18 mouse cellular contexts compared by ENCODE assay signal in genomic region chr8:87753636-87754035, GRCm38 (mm10).
A peak's percentile ranks its signal among the peaks of the same experiment; 100 is the strongest.
DNase-seq lines count a peak whose midpoint lies in the region; ATAC-seq and TF ChIP-seq lines count a peak whose summit lies in the region.
"Had no signal": no experiment of that assay in that cellular context is flagged by ENCODE, and none has a peak within 500 bp of the region (broad histone marks: within the 10 kb centered on the region; RNA-seq: fewer than 3 reads in every experiment).

No protein-coding gene starts in this region.

- no peaks in the 10 kb centered on the region for H3K27me3 ChIP-seq in hindbrain, embryonic 10.5 days (ENCODE audit: insufficient read depth, poor library complexity, severe bottlenecking)
- H3K27me3 ChIP-seq in hindbrain, embryonic 14.5 days (ENCODE audit: control insufficient read depth, insufficient read depth, low read length): no peaks in the 10 kb centered on the region
- H3K27me3 ChIP-seq in neural tube, embryonic 12.5 days (replicated peaks): no peaks in the 10 kb centered on the region
- no peaks in the 10 kb centered on the region for H3K27me3 ChIP-seq in limb, embryonic 12.5 days
- no peaks in the 10 kb centered on the region for H3K27me3 ChIP-seq in thymus, adult 2 months (ENCODE audit: control insufficient read depth, insufficient read depth, low read length)
- H3K27me3 ChIP-seq: embryonic facial prominence, embryonic 12.5 days; liver, embryonic 12.5 days; lung, embryonic 15.5 days had no signal

- H3K4me1 ChIP-seq in hindbrain, embryonic 10.5 days (replicated peaks): peaks cover 48% of the 10 kb centered on the region
- peaks cover 39% of the 10 kb centered on the region for H3K4me1 ChIP-seq in hindbrain, embryonic 14.5 days (replicated peaks; ENCODE audit: control insufficient read depth, insufficient read depth, low read length)
- peaks cover 43% of the 10 kb centered on the region for H3K4me1 ChIP-seq in neural tube, embryonic 12.5 days
- H3K4me1 ChIP-seq in limb, embryonic 12.5 days (replicated peaks): peaks cover 55% of the 10 kb centered on the region
- H3K4me1 ChIP-seq in thymus, adult 2 months (replicated peaks; ENCODE audit: control insufficient read depth, insufficient read depth, low read length): no peaks in the 10 kb centered on the region
- H3K4me1 ChIP-seq: liver, embryonic 12.5 days had no signal

- no peak overlapping the region for H3K4me3 ChIP-seq in hindbrain, embryonic 10.5 days
- no peak overlapping the region for H3K4me3 ChIP-seq in hindbrain, embryonic 14.5 days (replicated peaks; ENCODE audit: low read length)
- H3K4me3 ChIP-seq in neural tube, embryonic 12.5 days: no peak overlapping the region
- no peak overlapping the region for H3K4me3 ChIP-seq in limb, embryonic 12.5 days (replicated peaks)
- no peak overlapping the region for H3K4me3 ChIP-seq in thymus, adult 2 months (ENCODE audit: control insufficient read depth, insufficient read depth, low read length)
- H3K4me3 ChIP-seq: embryonic facial prominence, embryonic 12.5 days; gastrocnemius, adult 2 months; liver, embryonic 12.5 days; lung, embryonic 15.5 days had no signal

- H3K9me3 ChIP-seq in hindbrain, embryonic 10.5 days: no peaks in the 10 kb centered on the region
- no peaks in the 10 kb centered on the region for H3K9me3 ChIP-seq in hindbrain, embryonic 14.5 days (ENCODE audit: control insufficient read depth, low read length)
- H3K9me3 ChIP-seq in neural tube, embryonic 12.5 days: no peaks in the 10 kb centered on the region
- H3K9me3 ChIP-seq in limb, embryonic 12.5 days: no peaks in the 10 kb centered on the region
- H3K9me3 ChIP-seq: embryonic facial prominence, embryonic 12.5 days; liver, embryonic 12.5 days; lung, embryonic 15.5 days had no signal

- no peak overlapping the region for H3K4me2 ChIP-seq in hindbrain, embryonic 14.5 days (replicated peaks)
- H3K4me2 ChIP-seq in neural tube, embryonic 12.5 days (replicated peaks): no peak overlapping the region
- 0 out of 2 replicates have a peak overlapping the region, but pooled peaks have one; percentile 23 for H3K4me2 ChIP-seq in limb, embryonic 12.5 days
- H3K4me2 ChIP-seq: embryonic facial prominence, embryonic 12.5 days; liver, embryonic 12.5 days; lung, embryonic 15.5 days had no signal

- no peak overlapping the region for H3K9ac ChIP-seq in hindbrain, embryonic 14.5 days
- no peak overlapping the region for H3K9ac ChIP-seq in neural tube, embryonic 12.5 days
- H3K9ac ChIP-seq in limb, embryonic 12.5 days (replicated peaks): no peak overlapping the region
- H3K9ac ChIP-seq: embryonic facial prominence, embryonic 12.5 days; forebrain, postnatal 0 days; liver, embryonic 12.5 days; lung, embryonic 15.5 days had no signal

- no peak for DNase-seq in hindbrain, embryonic 10.5 days (ENCODE audit: low spot score)
- no peak for DNase-seq in hindbrain, embryonic 14.5 days (ENCODE audit: low spot score)
- DNase-seq in neural tube, embryonic 10.5 days (ENCODE audit: extremely low spot score, low spot score): no peak
- peak; percentile 73 for DNase-seq in adrenal gland, postnatal 10 days
- DNase-seq in thymus, adult 2 months: no peak
- DNase-seq: cerebellum, adult 2 months; forebrain, postnatal 0 days; heart, adult 18-20 months; right cerebral cortex, postnatal 25 days; thymus, postnatal 14 days had no signal

- TF ChIP-seq CTCF in thymus, adult 2 months (IDR thresholded peaks at IDR 0.05; ENCODE audit: borderline replicate concordance, control insufficient read depth, extremely low read depth, insufficient read depth, low read length, poor library complexity): no peak

- peak overlapping the region; percentile 62; the same call in 1 of the 2 replicates for H3K27ac ChIP-seq in hindbrain, embryonic 10.5 days
- no peak overlapping the region for H3K27ac ChIP-seq in hindbrain, embryonic 14.5 days
- 0 out of 2 replicates have a peak overlapping the region, but pooled peaks have one; percentile 10 for H3K27ac ChIP-seq in neural tube, embryonic 12.5 days
- H3K27ac ChIP-seq in limb, embryonic 12.5 days: peak overlapping the region; percentile 59; the same call in 1 of the 2 replicates
- no peak overlapping the region for H3K27ac ChIP-seq in thymus, adult 2 months (ENCODE audit: control insufficient read depth, insufficient read depth, low read length)
- H3K27ac ChIP-seq: gastrocnemius, adult 2 months; kidney, postnatal 0 days; liver, embryonic 12.5 days; lung, embryonic 15.5 days had no signal

- ATAC-seq in hindbrain, embryonic 14.5 days (ENCODE audit: low FRiP score): no peak
- ATAC-seq in neural tube, embryonic 12.5 days (ENCODE audit: low FRiP score, low read depth): no peak
- ATAC-seq in limb, embryonic 12.5 days (ENCODE audit: insufficient number of reproducible peaks, insufficient read depth, low FRiP score, low TSS enrichment, low read depth): no peak
- ATAC-seq in CD4-positive, CD25-positive, alpha-beta regulatory T cell, adult 4 months: no peak
- ATAC-seq: forebrain, postnatal 0 days; liver, embryonic 12.5 days had no signal

- H3K36me3 ChIP-seq in hindbrain, embryonic 10.5 days: peaks cover 19% of the 10 kb centered on the region
- H3K36me3 ChIP-seq in hindbrain, embryonic 14.5 days (replicated peaks; ENCODE audit: control insufficient read depth, insufficient read depth): no peaks in the 10 kb centered on the region
- H3K36me3 ChIP-seq in neural tube, embryonic 12.5 days: no peaks in the 10 kb centered on the region
- H3K36me3 ChIP-seq in limb, embryonic 12.5 days: peaks cover 6% of the 10 kb centered on the region; the same call in 1 of the 2 replicates
- H3K36me3 ChIP-seq in thymus, adult 2 months (ENCODE audit: control insufficient read depth, insufficient read depth, low read length): no peaks in the 10 kb centered on the region
- H3K36me3 ChIP-seq: embryonic facial prominence, embryonic 12.5 days; liver, embryonic 12.5 days; lung, embryonic 15.5 days had no signal

- TF ChIP-seq POLR2A in thymus, adult 2 months (IDR thresholded peaks at IDR 0.05; ENCODE audit: control insufficient read depth, extremely low read depth, insufficient read depth, low read length, poor library complexity): no peak

- WGBS in hindbrain, embryonic 10.5 days: 72% methylated on average over 2 of the region's 2 CpGs
- WGBS in hindbrain, embryonic 14.5 days: 52% methylated on average over 2 of the region's 2 CpGs
- WGBS in neural tube, embryonic 12.5 days: 77% methylated on average over 2 of the region's 2 CpGs
- 36% methylated on average over 2 of the region's 2 CpGs for WGBS in limb, embryonic 12.5 days
- WGBS in thymus, adult 2 months: 85% methylated on average over 2 of the region's 2 CpGs

Comparison
In these comparisons a context has a peak if more than half of its experiments do, and no peak if none do; other contexts are left out.
1. H3K27ac ChIP-seq: peak in hindbrain, embryonic 10.5 days (single experiment), neural tube, embryonic 12.5 days (single experiment) and limb, embryonic 12.5 days (single experiment); none in hindbrain, embryonic 14.5 days (single experiment) and thymus, adult 2 months (single experiment).